Mouse (Mus musculus): Measurements from ENCODE around the gene Psmd14. TPM values are rescaled to one million over a fixed set of nuclear protein-coding genes. Genes with fewer than 3 reads are reported as not detected.

The Psmd14 gene
- total and polyA plus RNA-seq, 3 experiments = 156 to 217 TPM; not detected in 1

- no peak for DNase-seq (ENCODE audit: low read depth, low spot score)
- H3K9me3 ChIP-seq (replicated peaks; ENCODE audit: insufficient read depth, low read length) = no peaks in the 10 kb centered on the region
- no peak overlapping the region for H3K27ac ChIP-seq (ENCODE audit: control insufficient read depth, low read depth, low read length)
- no peak overlapping the region for H3K4me3 ChIP-seq (ENCODE audit: control insufficient read depth in 1 of 2, insufficient read depth in 1 of 2, low read depth in 2 of 2, low read length in 2 of 2)
- H3K79me2 ChIP-seq (ENCODE audit: control insufficient read depth, insufficient read depth, low read length, poor library complexity) = peaks cover 14% of the 10 kb centered on the region
- H3K36me3 ChIP-seq (ENCODE audit: control insufficient read depth in 1 of 2, insufficient read depth in 2 of 2, low read length in 2 of 2) = peaks cover 27 to 32% of the 10 kb centered on the region in 2 experiments
- peaks cover 5 to 13% of the 10 kb centered on the region in 2 experiments; a peak in 3 of 4 replicates for H3K4me1 ChIP-seq (ENCODE audit: control insufficient read depth in 1 of 2, insufficient read depth in 2 of 2, low read length in 2 of 2)
- no peak overlapping the region for H3K9ac ChIP-seq (ENCODE audit: control insufficient read depth, low read depth, low read length, poor library complexity, severe bottlenecking)
- TF ChIP-seq GATA1 (IDR thresholded peaks at IDR 0.05; ENCODE audit: low read depth, low read length) (peak; percentile 52; the same call in 1 of the 2 replicates), NRF1 (IDR thresholded peaks at IDR 0.05; ENCODE audit: insufficient read depth, low read depth, low read length, poor library complexity, severe bottlenecking) (no peak), CTCF (IDR thresholded peaks at IDR 0.05 in 2 of 3, conservative IDR thresholded peaks at IDR 0.05 in 1 of 3; ENCODE audit: control insufficient read depth in 1 of 3, insufficient read depth in 1 of 3, low read depth in 2 of 3, low read length in 3 of 3, poor library complexity in 1 of 3, severe bottlenecking in 1 of 3) (no peak), ZC3H11A (IDR thresholded peaks at IDR 0.05; ENCODE audit: low read depth, low read length) (no peak), JUND (IDR thresholded peaks at IDR 0.05; ENCODE audit: low read depth, low read length) (no peak), MXI1 (IDR thresholded peaks at IDR 0.05; ENCODE audit: low read depth, low read length) (no peak)
- no peaks in the 10 kb centered on the region for H3K27me3 ChIP-seq (ENCODE audit: control insufficient read depth in 1 of 2, insufficient read depth in 2 of 2, low read length in 2 of 2)
Measured at GRCm38 (mm10) chr2:61746580-61746979, 35.1 kb downstream of the Psmd14 start.

- Histone ChIP-seq H3K27ac (ENCODE audit: control insufficient read depth, low read depth, low read length) (no peak overlapping the region), H3K9ac (ENCODE audit: control insufficient read depth, low read depth, low read length, poor library complexity, severe bottlenecking) (no peak overlapping the region), H3K79me2 (ENCODE audit: control insufficient read depth, insufficient read depth, low read length, poor library complexity) (peaks cover 10% of the 10 kb centered on the region; the same call in 1 of the 2 replicates), H3K27me3 (ENCODE audit: control insufficient read depth in 1 of 2, insufficient read depth in 2 of 2, low read length in 2 of 2) (no peaks in the 10 kb centered on the region), H3K4me1 (ENCODE audit: control insufficient read depth in 1 of 2, insufficient read depth in 2 of 2, low read length in 2 of 2) (peaks cover 5 to 13% of the 10 kb centered on the region in 2 experiments; a peak in 3 of 4 replicates), H3K36me3 (ENCODE audit: control insufficient read depth in 1 of 2, insufficient read depth in 2 of 2, low read length in 2 of 2) (peaks cover 28 to 29% of the 10 kb centered on the region in 2 experiments), H3K9me3 (replicated peaks; ENCODE audit: insufficient read depth, low read length) (no peaks in the 10 kb centered on the region), H3K4me3 (ENCODE audit: control insufficient read depth in 1 of 2, insufficient read depth in 1 of 2, low read depth in 2 of 2, low read length in 2 of 2) (no peak overlapping the region)
- TF ChIP-seq JUND (IDR thresholded peaks at IDR 0.05; ENCODE audit: low read depth, low read length) = no peak
- peak; percentile 56 for TF ChIP-seq ZNF384 (IDR thresholded peaks at IDR 0.05; ENCODE audit: low read depth, low read length)
- no peak for DNase-seq (ENCODE audit: low read depth, low spot score)
Measured at GRCm38 (mm10) chr2:61747411-61747810, 35.9 kb downstream of the Psmd14 start.

GRCm38 (mm10) chr2:61750702-61751101, 39.2 kb downstream of the Psmd14 start:
- no peak overlapping the region for H3K27ac ChIP-seq (ENCODE audit: control insufficient read depth, low read depth, low read length)
- no peak overlapping the region for H3K4me3 ChIP-seq (ENCODE audit: control insufficient read depth in 1 of 2, insufficient read depth in 1 of 2, low read depth in 2 of 2, low read length in 2 of 2)
- H3K4me1 ChIP-seq (ENCODE audit: control insufficient read depth in 1 of 2, insufficient read depth in 2 of 2, low read length in 2 of 2) = peaks cover 5 to 9% of the 10 kb centered on the region in 2 experiments; a peak in 3 of 4 replicates
- H3K9ac ChIP-seq (ENCODE audit: control insufficient read depth, low read depth, low read length, poor library complexity, severe bottlenecking) = no peak overlapping the region
- H3K79me2 ChIP-seq (ENCODE audit: control insufficient read depth, insufficient read depth, low read length, poor library complexity) = peaks cover 19% of the 10 kb centered on the region; the same call in 1 of the 2 replicates
- no peak for TF ChIP-seq POLR2AphosphoS2 (IDR thresholded peaks at IDR 0.05; ENCODE audit: low read length)
- TF ChIP-seq HCFC1 (IDR thresholded peaks at IDR 0.05; ENCODE audit: low read depth, low read length) = no peak
- TF ChIP-seq RAD21 (IDR thresholded peaks at IDR 0.05; ENCODE audit: low read depth, low read length) = no peak
- no peak for TF ChIP-seq SMC3 (IDR thresholded peaks at IDR 0.05; ENCODE audit: low read depth, low read length)
- no peak for TF ChIP-seq MXI1 (IDR thresholded peaks at IDR 0.05; ENCODE audit: low read depth, low read length)
- no peak for TF ChIP-seq CTCF (IDR thresholded peaks at IDR 0.05 in 2 of 3, conservative IDR thresholded peaks at IDR 0.05 in 1 of 3; ENCODE audit: control insufficient read depth in 1 of 3, insufficient read depth in 1 of 3, low read depth in 2 of 3, low read length in 3 of 3, poor library complexity in 1 of 3, severe bottlenecking in 1 of 3)
- TF ChIP-seq E2F4 (IDR thresholded peaks at IDR 0.05; ENCODE audit: borderline replicate concordance, low read depth, low read length) = no peak
- TF ChIP-seq USF2 (IDR thresholded peaks at IDR 0.05; ENCODE audit: borderline replicate concordance in 1 of 2, insufficient read depth in 1 of 2, low read depth in 1 of 2, low read length in 2 of 2) = no peak
- no peak for TF ChIP-seq ZC3H11A (IDR thresholded peaks at IDR 0.05; ENCODE audit: low read depth, low read length)
- TF ChIP-seq ELF1 (IDR thresholded peaks at IDR 0.05; ENCODE audit: low read depth, low read length) = no peak
- TF ChIP-seq POLR2AphosphoS5 (IDR thresholded peaks at IDR 0.05; ENCODE audit: borderline replicate concordance, low read depth, low read length) = no peak
- no peak for TF ChIP-seq MAFK (IDR thresholded peaks at IDR 0.05; ENCODE audit: borderline replicate concordance, low read depth, low read length)
- TF ChIP-seq ZKSCAN1 (IDR thresholded peaks at IDR 0.05; ENCODE audit: low read depth, low read length) = no peak
- TF ChIP-seq NRF1 (IDR thresholded peaks at IDR 0.05; ENCODE audit: insufficient read depth, low read depth, low read length, poor library complexity, severe bottlenecking) = no peak
- no peak for TF ChIP-seq UBTF (IDR thresholded peaks at IDR 0.05; ENCODE audit: borderline replicate concordance, insufficient read depth, low read depth, low read length)
- no peak for TF ChIP-seq TBP (IDR thresholded peaks at IDR 0.05; ENCODE audit: low read depth, low read length)
- no peak for TF ChIP-seq KAT2A (conservative IDR thresholded peaks at IDR 0.05; ENCODE audit: low read depth, low read length)
- no peak for TF ChIP-seq EP300 (IDR thresholded peaks at IDR 0.05; ENCODE audit: low read depth in 1 of 2, low read length in 2 of 2)
- TF ChIP-seq MAZ (IDR thresholded peaks at IDR 0.05; ENCODE audit: low read depth, low read length) = no peak
- TF ChIP-seq RCOR1 (IDR thresholded peaks at IDR 0.05; ENCODE audit: low read depth, low read length) = no peak
- H3K27me3 ChIP-seq (ENCODE audit: control insufficient read depth in 1 of 2, insufficient read depth in 2 of 2, low read length in 2 of 2) = no peaks in the 10 kb centered on the region
- H3K9me3 ChIP-seq (replicated peaks; ENCODE audit: insufficient read depth, low read length) = no peaks in the 10 kb centered on the region
- DNase-seq (ENCODE audit: low read depth, low spot score) = no peak
- H3K36me3 ChIP-seq (ENCODE audit: control insufficient read depth in 1 of 2, insufficient read depth in 2 of 2, low read length in 2 of 2) = peaks cover 22 to 23% of the 10 kb centered on the region in 2 experiments

All from MEL (cell line).